13 mouse cellular contexts compared by ENCODE assay signal in genomic region chr11:77876760-77877148, GRCm38 (mm10). TPM values are rescaled to one million over a fixed set of nuclear protein-coding genes. Genes with fewer than 3 reads are reported as not detected.
DNase-seq lines count a peak whose midpoint lies in the region; ATAC-seq lines count a peak whose summit lies in the region.
"Had no signal": no experiment of that assay in that cellular context is flagged by ENCODE, and none has a peak within 500 bp of the region (broad histone marks: within the 10 kb centered on the region; RNA-seq: fewer than 3 reads in every experiment).

No protein-coding gene starts in this region.

- no peak overlapping the region for H3K4me3 ChIP-seq in heart, embryonic 12.5 days
- no peak overlapping the region for H3K4me3 ChIP-seq in hindbrain, embryonic 12.5 days

- peak overlapping the region; percentile 91 for H3K27ac ChIP-seq in heart, embryonic 12.5 days (ENCODE audit: poor library complexity, severe bottlenecking)
- H3K27ac ChIP-seq in hindbrain, embryonic 12.5 days, result peak overlapping the region; percentile 69

- H3K36me3 ChIP-seq in heart, embryonic 12.5 days, result no peaks in the 10 kb centered on the region
- no peaks in the 10 kb centered on the region for H3K36me3 ChIP-seq in hindbrain, embryonic 12.5 days

- DNase-seq in heart, adult 18-20 months, result no peak
- DNase-seq in thymus, postnatal 14 days, result peak; percentile 30
- DNase-seq in thymus, postnatal 0 days (ENCODE audit: low spot score), result no peak
- peak; percentile 44 for DNase-seq in thymus, postnatal 4 days
- DNase-seq in embryo, embryonic 10.5 days (ENCODE audit: low spot score), result no peak
- no peak for DNase-seq in spleen, postnatal 14 days (ENCODE audit: low spot score in 2 of 2)
- DNase-seq: adrenal gland, adult 8-10 months; embryo, embryonic 11 days had no signal

- H3K4me2 ChIP-seq in heart, embryonic 12.5 days, result peak overlapping the region; percentile 58
- no peak overlapping the region for H3K4me2 ChIP-seq in hindbrain, embryonic 12.5 days (replicated peaks)

- 40% methylated on average over 11 of the region's 11 CpGs for WGBS in heart, embryonic 12.5 days
- 48% methylated on average over 11 of the region's 11 CpGs for WGBS in hindbrain, embryonic 12.5 days

- H3K9me3 ChIP-seq in heart, embryonic 12.5 days (replicated peaks), result no peaks in the 10 kb centered on the region
- H3K9me3 ChIP-seq in hindbrain, embryonic 12.5 days (replicated peaks), result no peaks in the 10 kb centered on the region

- H3K27me3 ChIP-seq in heart, embryonic 12.5 days (replicated peaks), result no peaks in the 10 kb centered on the region
- peaks cover 13% of the 10 kb centered on the region for H3K27me3 ChIP-seq in hindbrain, embryonic 12.5 days

- H3K4me1 ChIP-seq in heart, embryonic 12.5 days (replicated peaks), result peaks cover 43% of the 10 kb centered on the region
- peaks cover 44% of the 10 kb centered on the region for H3K4me1 ChIP-seq in hindbrain, embryonic 12.5 days

- peak overlapping the region; percentile 41 for H3K9ac ChIP-seq in heart, embryonic 12.5 days
- no peak overlapping the region for H3K9ac ChIP-seq in hindbrain, embryonic 12.5 days

- peak; percentile 73 for ATAC-seq in heart, embryonic 12.5 days (ENCODE audit: insufficient number of reproducible peaks, low FRiP score)
- no peak for ATAC-seq in hindbrain, embryonic 12.5 days (ENCODE audit: low FRiP score)
- ATAC-seq: CD4-positive, CD25-positive, alpha-beta regulatory T cell, adult 4 months had no signal

RNA-seq across cellular contexts. Expression of gene Pipox, which starts 17.1 kb away (rescaled TPM):
- polyA plus RNA-seq in heart, embryonic 12.5 days (2016; fragmentation: Nextera tagmentation; extraction: Ambion mirVana), result 2.3 and 3.1 TPM in 2 replicates
- under 1 TPM; 0.50 to 0.87 TPM for total RNA-seq in heart, adult 18-20 months (2021)
- 2.8 TPM in 2 replicates for polyA plus RNA-seq in thymus, postnatal 0 days (2015; fragmentation: Nextera tagmentation; extraction: Ambion mirVana)
- polyA plus RNA-seq in hindbrain, embryonic 12.5 days (2016; fragmentation: Nextera tagmentation; extraction: Ambion mirVana), result 5.0 and 7.1 TPM in 2 replicates
- total RNA-seq: gastrocnemius, adult 8-10 months; neutrophil, adult 5-6 weeks had no signal

RNA-seq across cellular contexts. Expression of gene Sez6, which starts 53.8 kb away (rescaled TPM):
- 0.18 TPM in 1 of 2 replicates, not detected in the other for polyA plus RNA-seq in heart, embryonic 12.5 days (2016; fragmentation: Nextera tagmentation; extraction: Ambion mirVana)
- total RNA-seq in heart, adult 18-20 months (2021), result under 1 TPM; 0.12 to 0.31 TPM
- polyA plus RNA-seq in thymus, postnatal 0 days (2015; fragmentation: Nextera tagmentation; extraction: Ambion mirVana), result 0.26 TPM in 2 replicates
- 47.3 and 48.7 TPM in 2 replicates for polyA plus RNA-seq in hindbrain, embryonic 12.5 days (2016; fragmentation: Nextera tagmentation; extraction: Ambion mirVana)
- total RNA-seq: neutrophil, adult 5-6 weeks had no signal
- polyA plus RNA-seq: CD4-positive, CD25-positive, alpha-beta regulatory T cell, adult 4 months had no signal

Comparison
In these comparisons a context has a peak if more than half of its experiments do, and no peak if none do; other contexts are left out.
1. DNase-seq: peak in thymus, postnatal 14 days (single experiment) and thymus, postnatal 4 days (single experiment); none in heart, adult 18-20 months (0 of 2), thymus, postnatal 0 days (single experiment), embryo, embryonic 10.5 days (single experiment) and spleen, postnatal 14 days (0 of 2).
2. RNA of gene Sez6, which starts 53.8 kb away (polyA plus RNA-seq): 47.3 to 48.7 TPM in hindbrain, embryonic 12.5 days; 0.26 TPM in thymus, postnatal 0 days and 0.18 TPM in heart, embryonic 12.5 days; every median in the first group is over 10 times any median in the second.